Mouse (Mus musculus) G1E (cell line): ENCODE results near the gene Wdr48. TPM values are rescaled to one million over a fixed set of nuclear protein-coding genes. Genes with fewer than 3 reads are reported as not detected.

Source experiments
- ATAC-seq: 2 replicates; pipeline ENCODE4 v1.8.0; 2016; ENCODE audit warnings: mild to moderate bottlenecking; ENCODE audit not compliant: insufficient number of reproducible peaks, poor library complexity, low FRiP score, severe bottlenecking; ENCODE audit errors: extremely low read depth
- DNase-seq: peaks from one replicate; pipeline ENCODE4 v3.0.0; 2012; ENCODE audit warnings: low spot score
- H3K27me3 ChIP-seq: 2 replicates; pipeline ENCODE4 v1.6.1; 2012; ENCODE audit warnings: mild to moderate bottlenecking, low read length, inconsistent platforms; ENCODE audit not compliant: insufficient read depth
- H3K36me3 ChIP-seq: replicated peaks from 2 replicates; pipeline ENCODE3; 2012; ENCODE audit warnings: mild to moderate bottlenecking, inconsistent platforms
- H3K4me1 ChIP-seq: 2 replicates; pipeline ENCODE4 v1.6.1; 2012; ENCODE audit warnings: low read depth, low read length, inconsistent platforms, mixed read lengths; ENCODE audit not compliant: insufficient read depth
- H3K4me3 ChIP-seq: 2 replicates; pipeline ENCODE4 v1.5.1; 2012; ENCODE audit warnings: low read depth, mild to moderate bottlenecking, inconsistent platforms, low read length, moderate library complexity, mixed read lengths
- H3K9me3 ChIP-seq: replicated peaks from 2 replicates; pipeline ENCODE4 v1.6.1; 2012; ENCODE audit warnings: inconsistent platforms
- CTCF ChIP-seq: IDR thresholded peaks from 2 replicates; pipeline ENCODE4 v1.5.1; 2012; ENCODE audit warnings: low read depth, low read length, inconsistent platforms, mixed read lengths
- GATA1 ChIP-seq: IDR thresholded peaks from 2 replicates; pipeline ENCODE4 v1.6.1; 2012; ENCODE audit warnings: borderline replicate concordance, low read length, inconsistent platforms, mixed read lengths
- GATA2 ChIP-seq: IDR thresholded peaks from 2 replicates; pipeline ENCODE4 v1.6.1; 2012; ENCODE audit warnings: low read depth, low read length, inconsistent platforms, borderline replicate concordance
- POLR2AphosphoS5 ChIP-seq: IDR thresholded peaks from 2 replicates; pipeline ENCODE4 v1.6.1; 2012; ENCODE audit warnings: low read depth, low read length, inconsistent platforms; ENCODE audit not compliant: insufficient replicate concordance
- TAL1 ChIP-seq: conservative IDR thresholded peaks from 2 replicates; pipeline ENCODE4 v1.6.1; 2012; ENCODE audit warnings: low read depth, low read length, inconsistent platforms, mixed read lengths
- polyA plus RNA-seq: library from polyadenylated mRNA; stranded (reverse); fragments of >175 nt; gene quantifications from 2 replicates; pipeline ENCODE4 v1.2.3, GENCODE M21; 2012
- total RNA-seq, 2 experiments: library from RNA; stranded (forward) in 1 of 2; stranded (reverse) in 1 of 2; fragments of 200-1000 nt in 1 of 2; fragments of >200 nt in 1 of 2; fragmentation: Nextera tagmentation in 1 of 2; gene quantifications; 2 replicates each; pipeline ENCODE4 v1.2.3; 2014 to 2017

Gene Wdr48
- total and polyA plus RNA-seq, 3 experiments, result 14.5 to 99.9 (median 55.1) TPM

DNA sequence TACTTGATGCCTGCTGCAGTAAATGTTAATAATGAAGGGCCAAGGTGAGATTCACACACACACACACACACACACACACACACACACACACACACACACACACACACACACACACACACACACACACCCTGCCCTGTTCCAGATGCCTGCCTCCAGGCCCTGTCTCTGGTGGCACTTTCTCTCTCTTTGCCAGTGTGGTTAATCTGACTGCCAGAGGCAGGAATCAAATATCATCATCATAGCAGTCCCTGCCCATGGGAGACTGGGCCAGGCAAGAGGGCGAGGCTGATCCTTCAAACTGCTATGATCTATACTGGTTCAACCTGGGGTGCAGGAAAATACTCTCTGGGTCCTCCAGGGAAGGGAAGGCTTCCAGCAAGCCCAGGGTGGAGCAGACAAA is 25.2 kb downstream of the Wdr48 start:
- H3K4me1 ChIP-seq, result peaks cover 32% of the 10 kb centered on the region
- ATAC-seq (no peak), DNase-seq (no peak)
- peaks cover 97% of the 10 kb centered on the region for H3K36me3 ChIP-seq
- no peak overlapping the region for H3K4me3 ChIP-seq
- TF ChIP-seq GATA1 (no peak), POLR2AphosphoS5 (no peak), GATA2 (no peak), CTCF (no peak), TAL1 (no peak)
- H3K27me3 ChIP-seq, result no peaks in the 10 kb centered on the region
- no peaks in the 10 kb centered on the region for H3K9me3 ChIP-seq

DNA sequence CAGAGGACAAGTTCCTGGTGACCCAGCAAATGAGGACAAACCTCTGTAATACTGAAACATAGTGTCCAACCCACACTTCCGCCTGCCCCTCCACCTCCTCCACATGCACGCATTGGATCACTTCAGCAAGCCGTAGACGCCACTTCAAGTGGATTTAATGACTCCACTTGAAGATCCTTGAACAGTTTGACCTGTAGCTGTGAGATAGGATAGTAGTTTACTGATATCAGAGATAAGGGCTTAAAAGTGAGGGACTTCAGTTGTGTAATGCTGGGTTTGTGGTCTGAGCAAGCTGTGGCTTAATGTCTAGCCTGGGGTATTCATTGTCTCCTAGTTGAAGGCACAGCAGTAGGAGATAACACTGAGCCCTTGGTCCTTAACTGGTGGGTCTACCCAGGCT is 28.8 kb downstream of the Wdr48 start:
- Histone ChIP-seq H3K4me1 (peaks cover 34% of the 10 kb centered on the region), H3K27me3 (no peaks in the 10 kb centered on the region), H3K9me3 (no peaks in the 10 kb centered on the region), H3K4me3 (peak overlapping the region; percentile 30; the same call in 1 of the 2 replicates), H3K36me3 (peaks cover 97% of the 10 kb centered on the region)
- ATAC-seq (peak; percentile 79), DNase-seq (peak; percentile 55)
- TF ChIP-seq POLR2AphosphoS5 (no peak), GATA2 (no peak), TAL1 (no peak; the same call in 1 of the 2 replicates), GATA1 (no peak), CTCF (no peak)

DNA sequence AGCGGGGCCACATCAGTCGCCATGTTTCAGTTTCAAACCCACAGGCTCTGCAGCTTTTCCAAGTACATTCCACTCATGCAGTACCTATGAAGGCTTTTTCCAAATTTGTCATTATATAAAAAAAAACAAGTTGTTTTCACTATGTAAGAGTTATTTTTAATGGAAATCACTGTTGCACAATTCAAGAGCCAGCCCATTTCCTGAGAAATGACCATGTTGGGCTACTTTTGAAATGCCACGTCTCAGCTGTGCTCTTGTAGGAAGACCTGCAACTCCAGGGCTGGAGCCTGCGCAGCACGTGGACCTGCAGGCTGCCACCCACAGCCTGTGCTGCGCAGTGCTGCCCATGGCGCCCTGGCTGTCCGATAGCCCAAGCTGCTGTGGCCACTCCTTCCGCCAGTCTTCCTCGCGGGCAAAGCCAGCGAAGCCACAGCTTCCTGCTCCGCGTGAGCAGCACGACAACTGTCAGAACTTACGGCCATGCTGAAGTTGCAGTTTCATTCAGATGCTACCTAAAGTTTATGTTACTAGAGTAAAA is 30.5 kb downstream of the Wdr48 start:
- Histone ChIP-seq H3K9me3 (no peaks in the 10 kb centered on the region), H3K27me3 (no peaks in the 10 kb centered on the region), H3K36me3 (peaks cover 97% of the 10 kb centered on the region), H3K4me1 (peaks cover 34% of the 10 kb centered on the region), H3K4me3 (no peak overlapping the region)
- TF ChIP-seq CTCF, result no peak
- TF ChIP-seq GATA1, result no peak
- TF ChIP-seq GATA2, result no peak
- TF ChIP-seq POLR2AphosphoS5, result no peak
- no peak for TF ChIP-seq TAL1
- DNase-seq (no peak), ATAC-seq (no peak)

DNA sequence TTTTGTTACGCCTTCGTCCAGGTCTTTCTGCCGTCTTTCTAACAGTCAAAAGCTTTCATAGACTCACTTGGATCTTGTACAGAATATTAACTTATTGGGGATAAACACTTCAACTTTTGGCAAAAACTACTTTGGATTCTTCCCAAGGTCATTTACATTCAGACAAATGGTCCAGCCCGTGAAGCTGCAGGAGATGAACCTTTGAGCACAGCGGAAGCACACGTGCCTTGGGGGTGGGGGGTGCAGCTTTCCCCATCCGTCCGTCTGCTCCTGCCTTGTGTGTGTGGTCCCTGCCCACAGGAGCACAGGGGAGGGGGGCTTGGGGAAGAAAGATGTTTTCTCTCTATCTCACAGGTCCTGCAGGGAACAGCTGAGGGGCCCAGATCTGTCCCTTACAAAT is 31.1 kb downstream of the Wdr48 start:
- TF ChIP-seq TAL1 (no peak), CTCF (no peak), GATA2 (no peak), POLR2AphosphoS5 (no peak), GATA1 (no peak)
- H3K4me3 ChIP-seq, result no peak overlapping the region

DNA sequence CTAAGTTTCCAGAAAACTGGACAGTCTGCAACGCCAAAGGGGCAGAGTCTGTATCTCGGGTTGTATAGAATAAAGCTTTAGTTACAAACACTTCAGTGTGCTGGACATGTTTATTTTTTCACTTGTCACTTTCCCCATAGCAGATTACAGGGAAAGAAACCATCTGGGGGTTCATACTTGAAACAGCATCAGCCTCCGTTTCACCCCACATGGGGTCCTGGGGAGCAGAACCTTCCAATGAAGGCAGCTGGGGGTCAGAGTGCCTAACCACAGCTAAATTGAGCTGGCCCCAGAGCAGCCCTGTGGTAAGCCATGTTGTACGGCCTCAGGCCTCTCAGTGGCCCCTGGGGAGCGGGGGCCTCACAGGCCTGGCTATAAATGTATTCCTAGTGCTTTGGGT is 31.8 kb downstream of the Wdr48 start:
- TF ChIP-seq GATA1, result no peak
- no peak for TF ChIP-seq CTCF
- TF ChIP-seq TAL1, result no peak
- no peak for TF ChIP-seq GATA2
- DNase-seq, result no peak
- no peaks in the 10 kb centered on the region for H3K9me3 ChIP-seq
- no peak for ATAC-seq
- peaks cover 97% of the 10 kb centered on the region for H3K36me3 ChIP-seq
- H3K4me1 ChIP-seq, result peaks cover 29% of the 10 kb centered on the region
- no peak overlapping the region for H3K4me3 ChIP-seq
- no peaks in the 10 kb centered on the region for H3K27me3 ChIP-seq

More for the DNA sequence above, 31.1 kb downstream of the Wdr48 start:
- H3K9me3 ChIP-seq, result no peaks in the 10 kb centered on the region
- no peaks in the 10 kb centered on the region for H3K27me3 ChIP-seq
- peaks cover 97% of the 10 kb centered on the region for H3K36me3 ChIP-seq
- ATAC-seq (no peak), DNase-seq (no peak)
- peaks cover 32% of the 10 kb centered on the region for H3K4me1 ChIP-seq

DNA sequence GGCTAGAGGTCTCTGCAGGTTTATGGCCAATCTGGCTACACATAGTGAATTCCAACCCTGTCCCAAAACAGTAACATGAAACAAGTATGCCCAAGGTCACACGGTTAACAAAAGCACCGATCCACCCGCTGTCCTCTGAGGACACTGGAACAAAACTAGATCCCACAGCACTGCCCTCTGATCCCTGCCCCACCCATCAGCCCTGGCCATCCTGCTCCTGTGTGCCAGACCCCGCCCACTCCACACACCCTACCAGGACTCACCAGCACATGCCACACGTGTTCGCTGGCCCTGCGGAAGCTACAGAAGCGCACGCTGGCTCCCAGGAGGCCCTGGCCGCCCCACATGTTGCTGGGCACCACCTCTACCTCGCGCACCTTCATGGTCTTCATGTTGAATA is 37.7 kb downstream of the Wdr48 start:
- no peaks in the 10 kb centered on the region for H3K9me3 ChIP-seq
- no peak for DNase-seq
- peaks cover 42% of the 10 kb centered on the region for H3K4me1 ChIP-seq
- H3K4me3 ChIP-seq, result no peak overlapping the region
- TF ChIP-seq GATA1, result no peak
- TF ChIP-seq POLR2AphosphoS5, result no peak
- no peak for TF ChIP-seq TAL1
- TF ChIP-seq GATA2, result no peak
- no peak for TF ChIP-seq CTCF
- H3K27me3 ChIP-seq, result no peaks in the 10 kb centered on the region
- H3K36me3 ChIP-seq, result peaks cover 84% of the 10 kb centered on the region
- ATAC-seq, result no peak

DNA sequence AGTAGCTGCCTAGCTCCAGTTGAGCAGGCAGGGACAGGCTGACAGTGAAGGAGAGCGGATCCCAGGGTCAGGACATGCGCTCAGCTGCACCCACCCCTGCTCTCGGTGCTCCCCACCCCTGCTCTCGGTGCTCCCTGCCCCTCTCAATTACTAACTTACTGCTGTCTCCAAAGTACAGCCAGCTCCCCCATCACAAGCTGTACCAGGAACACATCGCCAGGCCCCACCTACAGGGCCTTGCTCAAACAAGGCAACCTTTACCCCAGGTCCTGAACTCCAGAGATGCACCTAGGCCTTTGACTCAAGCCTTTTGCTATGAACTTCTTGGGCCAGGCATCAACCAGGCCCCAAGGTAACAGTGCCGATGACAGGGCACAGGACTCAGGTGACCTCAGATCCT is 39.0 kb downstream of the Wdr48 start:
- Histone ChIP-seq H3K27me3 (no peaks in the 10 kb centered on the region), H3K4me1 (peaks cover 55% of the 10 kb centered on the region), H3K9me3 (no peaks in the 10 kb centered on the region), H3K36me3 (peaks cover 71% of the 10 kb centered on the region), H3K4me3 (no peak overlapping the region)
- DNase-seq, result no peak
- no peak for ATAC-seq
- TF ChIP-seq CTCF (no peak), TAL1 (no peak), GATA2 (no peak), POLR2AphosphoS5 (no peak), GATA1 (no peak)
